Mouse (Mus musculus): Measurements from ENCODE around the gene Foxn3. TPM values are rescaled to one million over a fixed set of nuclear protein-coding genes. Genes with fewer than 3 reads are reported as not detected.

Foxn3 gene
- polyA plus RNA-seq, 1 experiment: 61.5 TPM

- Histone ChIP-seq H3K4me3 (replicated peaks; ENCODE audit: insufficient read depth, low read depth, low read length) (no peak overlapping the region), H3K4me1 (ENCODE audit: control insufficient read depth, insufficient read depth, low read length) (peaks cover 19% of the 10 kb centered on the region)
- peak in 1 of 2 experiments; percentile 30 for DNase-seq
Observed at GRCm38 (mm10) chr12:99518640-99519039, 44.7 kb downstream of the Foxn3 start.

GRCm38 (mm10) chr12:99518126-99518525, 45.3 kb downstream of the Foxn3 start:
- H3K4me3 ChIP-seq (replicated peaks; ENCODE audit: insufficient read depth, low read depth, low read length): no peak overlapping the region
- H3K27me3 ChIP-seq (ENCODE audit: control insufficient read depth, insufficient read depth, low read length): no peaks in the 10 kb centered on the region
- H3K4me1 ChIP-seq (ENCODE audit: control insufficient read depth, insufficient read depth, low read length): peaks cover 21% of the 10 kb centered on the region
- WGBS: 91% methylated on average over 12 of the region's 12 CpGs
- no peak overlapping the region for H3K27ac ChIP-seq (ENCODE audit: insufficient read depth, low read length)
- no peak for DNase-seq
- no peak for TF ChIP-seq CTCF (IDR thresholded peaks at IDR 0.05; ENCODE audit: borderline replicate concordance, insufficient read depth, low read depth, low read length)
- no peak for TF ChIP-seq POLR2A (IDR thresholded peaks at IDR 0.05; ENCODE audit: borderline replicate concordance, insufficient read depth, low read length)

More at GRCm38 (mm10) chr12:99518640-99519039, 44.7 kb downstream of the Foxn3 start:
- 50% methylated on average over 10 of the region's 10 CpGs for WGBS
- Histone ChIP-seq H3K27ac (ENCODE audit: insufficient read depth, low read length) (no peak overlapping the region), H3K27me3 (ENCODE audit: control insufficient read depth, insufficient read depth, low read length) (no peaks in the 10 kb centered on the region)
- TF ChIP-seq POLR2A (IDR thresholded peaks at IDR 0.05; ENCODE audit: borderline replicate concordance, insufficient read depth, low read length): no peak
- no peak for TF ChIP-seq CTCF (IDR thresholded peaks at IDR 0.05; ENCODE audit: borderline replicate concordance, insufficient read depth, low read depth, low read length)

GRCm38 (mm10) chr12:99517296-99517695, 46.1 kb downstream of the Foxn3 start:
- Histone ChIP-seq H3K4me3 (replicated peaks; ENCODE audit: insufficient read depth, low read depth, low read length) (no peak overlapping the region), H3K4me1 (ENCODE audit: control insufficient read depth, insufficient read depth, low read length) (peaks cover 21% of the 10 kb centered on the region), H3K27me3 (ENCODE audit: control insufficient read depth, insufficient read depth, low read length) (no peaks in the 10 kb centered on the region), H3K27ac (ENCODE audit: insufficient read depth, low read length) (no peak overlapping the region)
- TF ChIP-seq POLR2A (IDR thresholded peaks at IDR 0.05; ENCODE audit: borderline replicate concordance, insufficient read depth, low read length): no peak
- no peak for TF ChIP-seq CTCF (IDR thresholded peaks at IDR 0.05; ENCODE audit: borderline replicate concordance, insufficient read depth, low read depth, low read length)
- 95% methylated on average over 5 of the region's 5 CpGs for WGBS
- DNase-seq: no peak

- no peak for DNase-seq
- Histone ChIP-seq H3K4me3 (replicated peaks; ENCODE audit: insufficient read depth, low read depth, low read length) (no peak overlapping the region), H3K27ac (ENCODE audit: insufficient read depth, low read length) (no peak overlapping the region), H3K27me3 (ENCODE audit: control insufficient read depth, insufficient read depth, low read length) (no peaks in the 10 kb centered on the region), H3K4me1 (ENCODE audit: control insufficient read depth, insufficient read depth, low read length) (peaks cover 21% of the 10 kb centered on the region)
- 87% methylated on average over 3 of the region's 3 CpGs for WGBS
- TF ChIP-seq CTCF (IDR thresholded peaks at IDR 0.05; ENCODE audit: borderline replicate concordance, insufficient read depth, low read depth, low read length) (no peak), POLR2A (IDR thresholded peaks at IDR 0.05; ENCODE audit: borderline replicate concordance, insufficient read depth, low read length) (no peak)
Observed at GRCm38 (mm10) chr12:99515481-99515880, 47.9 kb downstream of the Foxn3 start.

- no peak overlapping the region for H3K4me3 ChIP-seq (replicated peaks; ENCODE audit: insufficient read depth, low read depth, low read length)
- H3K27me3 ChIP-seq (ENCODE audit: control insufficient read depth, insufficient read depth, low read length): no peaks in the 10 kb centered on the region
- TF ChIP-seq POLR2A (IDR thresholded peaks at IDR 0.05; ENCODE audit: borderline replicate concordance, insufficient read depth, low read length) (no peak), CTCF (IDR thresholded peaks at IDR 0.05; ENCODE audit: borderline replicate concordance, insufficient read depth, low read depth, low read length) (no peak)
- peaks cover 11% of the 10 kb centered on the region for H3K4me1 ChIP-seq (ENCODE audit: control insufficient read depth, insufficient read depth, low read length)
- H3K27ac ChIP-seq (ENCODE audit: insufficient read depth, low read length): no peak overlapping the region
- 88% methylated on average over 5 of the region's 5 CpGs for WGBS
- no peak for DNase-seq
Observed at GRCm38 (mm10) chr12:99511644-99512043, 51.7 kb downstream of the Foxn3 start.

- 54% methylated on average over 5 of the region's 5 CpGs for WGBS
- Histone ChIP-seq H3K27me3 (ENCODE audit: control insufficient read depth, insufficient read depth, low read length) (no peaks in the 10 kb centered on the region), H3K4me3 (replicated peaks; ENCODE audit: insufficient read depth, low read depth, low read length) (no peak overlapping the region), H3K27ac (ENCODE audit: insufficient read depth, low read length) (no peak overlapping the region), H3K4me1 (ENCODE audit: control insufficient read depth, insufficient read depth, low read length) (peaks cover 11% of the 10 kb centered on the region)
- no peak for DNase-seq
- TF ChIP-seq CTCF (IDR thresholded peaks at IDR 0.05; ENCODE audit: borderline replicate concordance, insufficient read depth, low read depth, low read length): no peak
- no peak for TF ChIP-seq POLR2A (IDR thresholded peaks at IDR 0.05; ENCODE audit: borderline replicate concordance, insufficient read depth, low read length)
Observed at GRCm38 (mm10) chr12:99510759-99511158, 52.6 kb downstream of the Foxn3 start.

- Histone ChIP-seq H3K27me3 (ENCODE audit: control insufficient read depth, insufficient read depth, low read length) (no peaks in the 10 kb centered on the region), H3K4me1 (ENCODE audit: control insufficient read depth, insufficient read depth, low read length) (peaks cover 6% of the 10 kb centered on the region; the same call in 1 of the 2 replicates), H3K4me3 (replicated peaks; ENCODE audit: insufficient read depth, low read depth, low read length) (no peak overlapping the region), H3K27ac (ENCODE audit: insufficient read depth, low read length) (no peak overlapping the region)
- no peak for DNase-seq
- TF ChIP-seq POLR2A (IDR thresholded peaks at IDR 0.05; ENCODE audit: borderline replicate concordance, insufficient read depth, low read length): no peak
- WGBS: 95% methylated on average over 4 of the region's 4 CpGs
Observed at GRCm38 (mm10) chr12:99502225-99502624, 61.2 kb downstream of the Foxn3 start.

- 29% methylated on average over 9 of the region's 9 CpGs for WGBS
- no peak overlapping the region for H3K4me3 ChIP-seq (replicated peaks; ENCODE audit: insufficient read depth, low read depth, low read length)
- H3K27me3 ChIP-seq (ENCODE audit: control insufficient read depth, insufficient read depth, low read length): no peaks in the 10 kb centered on the region
- peak in 1 of 2 experiments; percentile 43 for DNase-seq
- no peak for TF ChIP-seq POLR2A (IDR thresholded peaks at IDR 0.05; ENCODE audit: borderline replicate concordance, insufficient read depth, low read length)
- TF ChIP-seq CTCF (IDR thresholded peaks at IDR 0.05; ENCODE audit: borderline replicate concordance, insufficient read depth, low read depth, low read length): no peak
- no peak overlapping the region for H3K27ac ChIP-seq (ENCODE audit: insufficient read depth, low read length)
- H3K4me1 ChIP-seq (ENCODE audit: control insufficient read depth, insufficient read depth, low read length): peaks cover 8% of the 10 kb centered on the region; the same call in 1 of the 2 replicates
Observed at GRCm38 (mm10) chr12:99498978-99499694, 64.2 kb downstream of the Foxn3 start.

Data from cerebellum, adult 2 months (tissue).